Mouse (Mus musculus): Measurements from ENCODE around the gene Bco1. TPM values are rescaled to one million over a fixed set of nuclear protein-coding genes. Genes with fewer than 3 reads are reported as not detected.

The Bco1 gene
- polyA plus RNA-seq, 1 experiment from 2014 or later: 6.0 TPM

GRCm38 (mm10) chr8:117171826-117172225, 76.2 kb downstream of the Bco1 start:
- WGBS (ENCODE audit: insufficient replicate concordance): 51% methylated on average over 3 of the region's 3 CpGs
- ATAC-seq (ENCODE audit: insufficient read depth): no peak
- no peak overlapping the region for H3K4me3 ChIP-seq (replicated peaks)

GRCm38 (mm10) chr8:117172904-117173303, 77.2 kb downstream of the Bco1 start:
- 44% methylated on average over 7 of the region's 7 CpGs for WGBS (ENCODE audit: insufficient replicate concordance)
- Histone ChIP-seq H3K27me3 (no peaks in the 10 kb centered on the region), H3K27ac (replicated peaks) (no peak overlapping the region), H3K36me3 (replicated peaks) (no peaks in the 10 kb centered on the region), H3K9me3 (replicated peaks) (no peaks in the 10 kb centered on the region), H3K4me3 (replicated peaks) (no peak overlapping the region), H3K9ac (no peak overlapping the region), H3K4me1 (replicated peaks) (peaks cover 27% of the 10 kb centered on the region), H3K4me2 (no peak overlapping the region)
- ATAC-seq (ENCODE audit: insufficient read depth): no peak

More at GRCm38 (mm10) chr8:117171826-117172225, 76.2 kb downstream of the Bco1 start:
- no peaks in the 10 kb centered on the region for H3K36me3 ChIP-seq (replicated peaks)
- no peaks in the 10 kb centered on the region for H3K27me3 ChIP-seq
- no peak overlapping the region for H3K4me2 ChIP-seq
- H3K9ac ChIP-seq: no peak overlapping the region
- H3K9me3 ChIP-seq (replicated peaks): no peaks in the 10 kb centered on the region
- no peak overlapping the region for H3K27ac ChIP-seq (replicated peaks)
- H3K4me1 ChIP-seq (replicated peaks): peaks cover 38% of the 10 kb centered on the region

- H3K27ac ChIP-seq (replicated peaks): no peak overlapping the region
- WGBS (ENCODE audit: insufficient replicate concordance): 75% methylated on average over 3 of the region's 3 CpGs
- peaks cover 19% of the 10 kb centered on the region for H3K4me1 ChIP-seq (replicated peaks)
- H3K9ac ChIP-seq: no peak overlapping the region
- ATAC-seq (ENCODE audit: insufficient read depth): no peak
- no peak overlapping the region for H3K4me3 ChIP-seq (replicated peaks)
- H3K36me3 ChIP-seq (replicated peaks): no peaks in the 10 kb centered on the region
- H3K27me3 ChIP-seq: no peaks in the 10 kb centered on the region
- H3K4me2 ChIP-seq: no peak overlapping the region
- no peaks in the 10 kb centered on the region for H3K9me3 ChIP-seq (replicated peaks)
These were observed 78.0 kb downstream of the Bco1 start for GRCm38 (mm10) chr8:117173690-117174089.

- no peak for ATAC-seq (ENCODE audit: insufficient read depth)
- Histone ChIP-seq H3K27me3 (no peaks in the 10 kb centered on the region), H3K36me3 (replicated peaks) (no peaks in the 10 kb centered on the region), H3K9ac (no peak overlapping the region), H3K4me1 (replicated peaks) (peaks cover 15% of the 10 kb centered on the region; the same call in 1 of the 2 replicates), H3K4me3 (replicated peaks) (no peak overlapping the region), H3K9me3 (replicated peaks) (no peaks in the 10 kb centered on the region), H3K27ac (replicated peaks) (no peak overlapping the region), H3K4me2 (no peak overlapping the region)
- WGBS (ENCODE audit: insufficient replicate concordance): 78% methylated on average over 5 of the region's 5 CpGs
These were observed 78.9 kb downstream of the Bco1 start for GRCm38 (mm10) chr8:117174536-117174935.

- ATAC-seq (ENCODE audit: insufficient read depth): no peak
- no peak overlapping the region for H3K27ac ChIP-seq (replicated peaks)
- WGBS (ENCODE audit: insufficient replicate concordance): 67% methylated on average over 5 of the region's 5 CpGs
These were observed 80.7 kb downstream of the Bco1 start for GRCm38 (mm10) chr8:117176308-117176707.

GRCm38 (mm10) chr8:117177236-117177635, 81.6 kb downstream of the Bco1 start:
- H3K27ac ChIP-seq (replicated peaks): no peak overlapping the region
- no peak overlapping the region for H3K9ac ChIP-seq
- H3K9me3 ChIP-seq (replicated peaks): no peaks in the 10 kb centered on the region
- ATAC-seq (ENCODE audit: insufficient read depth): no peak
- no peaks in the 10 kb centered on the region for H3K27me3 ChIP-seq
- no peak overlapping the region for H3K4me2 ChIP-seq
- H3K36me3 ChIP-seq (replicated peaks): no peaks in the 10 kb centered on the region
- peaks cover 13% of the 10 kb centered on the region; the same call in 1 of the 2 replicates for H3K4me1 ChIP-seq (replicated peaks)
- no peak overlapping the region for H3K4me3 ChIP-seq (replicated peaks)
- 85% methylated on average over 7 of the region's 7 CpGs for WGBS (ENCODE audit: insufficient replicate concordance)

More at GRCm38 (mm10) chr8:117176308-117176707, 80.7 kb downstream of the Bco1 start:
- no peak overlapping the region for H3K9ac ChIP-seq
- H3K36me3 ChIP-seq (replicated peaks): no peaks in the 10 kb centered on the region
- H3K4me1 ChIP-seq (replicated peaks): peaks cover 16% of the 10 kb centered on the region; the same call in 1 of the 2 replicates
- H3K4me2 ChIP-seq: no peak overlapping the region
- no peaks in the 10 kb centered on the region for H3K27me3 ChIP-seq
- no peaks in the 10 kb centered on the region for H3K9me3 ChIP-seq (replicated peaks)
- no peak overlapping the region for H3K4me3 ChIP-seq (replicated peaks)

GRCm38 (mm10) chr8:117178039-117178438, 82.4 kb downstream of the Bco1 start:
- no peaks in the 10 kb centered on the region for H3K9me3 ChIP-seq (replicated peaks)
- WGBS (ENCODE audit: insufficient replicate concordance): 65% methylated on average over 2 of the region's 2 CpGs
- no peaks in the 10 kb centered on the region for H3K36me3 ChIP-seq (replicated peaks)
- H3K27ac ChIP-seq (replicated peaks): no peak overlapping the region
- no peaks in the 10 kb centered on the region for H3K27me3 ChIP-seq
- H3K4me3 ChIP-seq (replicated peaks): no peak overlapping the region
- H3K4me2 ChIP-seq: no peak overlapping the region
- ATAC-seq (ENCODE audit: insufficient read depth): no peak
- no peak overlapping the region for H3K9ac ChIP-seq
- H3K4me1 ChIP-seq (replicated peaks): peaks cover 9% of the 10 kb centered on the region; the same call in 1 of the 2 replicates

- no peak overlapping the region for H3K27ac ChIP-seq (replicated peaks)
- H3K4me1 ChIP-seq (replicated peaks): peaks cover 9% of the 10 kb centered on the region; the same call in 1 of the 2 replicates
- no peaks in the 10 kb centered on the region for H3K27me3 ChIP-seq
- H3K9ac ChIP-seq: no peak overlapping the region
- H3K4me2 ChIP-seq: no peak overlapping the region
- 76% methylated on average over 6 of the region's 6 CpGs for WGBS (ENCODE audit: insufficient replicate concordance)
- 0 out of 2 replicates have a peak, but pooled peaks cover 3% of the 10 kb centered on the region for H3K36me3 ChIP-seq (replicated peaks)
- ATAC-seq (ENCODE audit: insufficient read depth): no peak
- no peaks in the 10 kb centered on the region for H3K9me3 ChIP-seq (replicated peaks)
- H3K4me3 ChIP-seq (replicated peaks): no peak overlapping the region
These were observed 83.0 kb downstream of the Bco1 start for GRCm38 (mm10) chr8:117178676-117179075.

GRCm38 (mm10) chr8:117182746-117183145, 87.1 kb downstream of the Bco1 start:
- Histone ChIP-seq H3K36me3 (replicated peaks) (peaks cover 28% of the 10 kb centered on the region), H3K9me3 (replicated peaks) (no peaks in the 10 kb centered on the region), H3K4me1 (replicated peaks) (peaks cover 5% of the 10 kb centered on the region; the same call in 1 of the 2 replicates), H3K4me2 (no peak overlapping the region), H3K27ac (replicated peaks) (no peak overlapping the region), H3K4me3 (replicated peaks) (no peak overlapping the region), H3K9ac (no peak overlapping the region), H3K27me3 (no peaks in the 10 kb centered on the region)
- 89% methylated on average over 4 of the region's 4 CpGs for WGBS (ENCODE audit: insufficient replicate concordance)
- no peak for ATAC-seq (ENCODE audit: insufficient read depth)

Other genes with a start within 250 kb of the Bco1 start
- 50.8 and 56.7 TPM in 2 replicates for gene Cmc2, start 174.4 kb upstream of the Bco1 start, polyA plus RNA-seq (2015; fragmentation: Nextera tagmentation; extraction: Ambion mirVana)
- gene Cenpn, start 174.1 kb upstream of the Bco1 start, polyA plus RNA-seq (2015; fragmentation: Nextera tagmentation; extraction: Ambion mirVana): 24.8 and 24.9 TPM in 2 replicates
- gene Atmin, start 152.5 kb upstream of the Bco1 start, polyA plus RNA-seq (2015; fragmentation: Nextera tagmentation; extraction: Ambion mirVana): 3.6 and 3.7 TPM in 2 replicates
- gene 1700030J22Rik, start 116.9 kb upstream of the Bco1 start, polyA plus RNA-seq (2015; fragmentation: Nextera tagmentation; extraction: Ambion mirVana): 0.48 and 0.51 TPM in 2 replicates
- gene Gcsh, start 102.3 kb upstream of the Bco1 start, polyA plus RNA-seq (2015; fragmentation: Nextera tagmentation; extraction: Ambion mirVana): 85.5 and 94.5 TPM in 2 replicates
- gene Pkd1l2, start 13.4 kb upstream of the Bco1 start, polyA plus RNA-seq (2015; fragmentation: Nextera tagmentation; extraction: Ambion mirVana): not detected in 2 replicates
- 0.79 and 0.98 TPM in 2 replicates for gene Gan, start 62.3 kb downstream of the Bco1 start, polyA plus RNA-seq (2015; fragmentation: Nextera tagmentation; extraction: Ambion mirVana)
- 11.5 and 15.7 TPM in 2 replicates for gene Cmip, start 161.2 kb downstream of the Bco1 start, polyA plus RNA-seq (2015; fragmentation: Nextera tagmentation; extraction: Ambion mirVana)

Measured in liver, embryonic 15.5 days (tissue).